Mouse (Mus musculus) C2C12 (cell line): ENCODE results near the gene Hsd17b11.

Source experiments
- CTCF ChIP-seq: IDR thresholded peaks from one replicate; pipeline ENCODE4 v1.5.1; 2011; ENCODE audit not compliant: control insufficient read depth, insufficient read depth, insufficient read length
- MAX ChIP-seq: IDR thresholded peaks from one replicate; pipeline ENCODE4 v1.6.1; 2011; ENCODE audit warnings: mild to moderate bottlenecking, control low read depth
- USF1 ChIP-seq: IDR thresholded peaks from one replicate; pipeline ENCODE4 v1.6.1; 2011; ENCODE audit warnings: low read depth, mild to moderate bottlenecking, control low read depth, moderate library complexity

- no peak for TF ChIP-seq CTCF
- no peak for TF ChIP-seq MAX
- no peak for TF ChIP-seq USF1
Measured at GRCm38 (mm10) chr5:103972379-103972778, 49.3 kb downstream of the Hsd17b11 start.
